Mouse (Mus musculus) retina, postnatal 1 day (tissue): ENCODE measurements around the gene Sowaha.

Experiments used
- DNase-seq: peaks from one replicate; pipeline ENCODE4 v3.0.0-alpha.2; 2012

Gene Sowaha

GRCm38 (mm10) chr11:53504376-53504775 is 24.3 kb upstream of the Sowaha start:
- DNase-seq = no peak

GRCm38 (mm10) chr11:53503738-53504137 is 23.7 kb upstream of the Sowaha start:
- DNase-seq = no peak

GRCm38 (mm10) chr11:53502039-53502765 is 22.1 kb upstream of the Sowaha start:
- no peak for DNase-seq

GRCm38 (mm10) chr11:53500569-53500968 is 20.5 kb upstream of the Sowaha start:
- DNase-seq = peak; percentile 78

- no peak for DNase-seq
Measured at GRCm38 (mm10) chr11:53496946-53497345, 16.9 kb upstream of the Sowaha start.

GRCm38 (mm10) chr11:53495417-53495816 is 15.3 kb upstream of the Sowaha start:
- DNase-seq = peak; percentile 90

- peak; percentile 77 for DNase-seq
Measured at GRCm38 (mm10) chr11:53493243-53493955, 13.3 kb upstream of the Sowaha start.

- peak; percentile 96 for DNase-seq
Measured at GRCm38 (mm10) chr11:53491954-53492401, 11.9 kb upstream of the Sowaha start.

- DNase-seq = no peak
Measured at GRCm38 (mm10) chr11:53489421-53489820, 9.3 kb upstream of the Sowaha start.

- DNase-seq = no peak
Measured at GRCm38 (mm10) chr11:53489007-53489406, 8.9 kb upstream of the Sowaha start.

- peak; percentile 57 for DNase-seq
Measured at GRCm38 (mm10) chr11:53486822-53487594, 6.9 kb upstream of the Sowaha start.

GRCm38 (mm10) chr11:53486351-53486750 is 6.3 kb upstream of the Sowaha start:
- no peak for DNase-seq

GRCm38 (mm10) chr11:53485719-53486118 is 5.6 kb upstream of the Sowaha start:
- DNase-seq = no peak

- DNase-seq = no peak
Measured at GRCm38 (mm10) chr11:53483159-53483891, 3.3 kb upstream of the Sowaha start.

GRCm38 (mm10) chr11:53481088-53481730 is 1.1 kb upstream of the Sowaha start:
- DNase-seq = no peak

GRCm38 (mm10) chr11:53479171-53479782 is 797 bp downstream of the Sowaha start:
- DNase-seq = peak; percentile 67

GRCm38 (mm10) chr11:53478383-53479170 is 1.5 kb downstream of the Sowaha start:
- DNase-seq = peak; percentile 63

- no peak for DNase-seq
Measured at GRCm38 (mm10) chr11:53477833-53478232, 2.2 kb downstream of the Sowaha start.

- no peak for DNase-seq
Measured at GRCm38 (mm10) chr11:53475620-53476019, 4.5 kb downstream of the Sowaha start.

GRCm38 (mm10) chr11:53472709-53473108 is 7.4 kb downstream of the Sowaha start:
- DNase-seq = no peak
